Mouse (Mus musculus) CH12F3 (cell line): ENCODE measurements around the gene Mex3a.

Source experiments
- in situ Hi-C: fragments of 300-500 bp; cut with MboI; formaldehyde crosslinking; loops from 2 replicates; pipeline ENCODE4 v1.14.3; 2020; ENCODE audit warnings: low sequenced_read_pairs

Gene Mex3a

DNA sequence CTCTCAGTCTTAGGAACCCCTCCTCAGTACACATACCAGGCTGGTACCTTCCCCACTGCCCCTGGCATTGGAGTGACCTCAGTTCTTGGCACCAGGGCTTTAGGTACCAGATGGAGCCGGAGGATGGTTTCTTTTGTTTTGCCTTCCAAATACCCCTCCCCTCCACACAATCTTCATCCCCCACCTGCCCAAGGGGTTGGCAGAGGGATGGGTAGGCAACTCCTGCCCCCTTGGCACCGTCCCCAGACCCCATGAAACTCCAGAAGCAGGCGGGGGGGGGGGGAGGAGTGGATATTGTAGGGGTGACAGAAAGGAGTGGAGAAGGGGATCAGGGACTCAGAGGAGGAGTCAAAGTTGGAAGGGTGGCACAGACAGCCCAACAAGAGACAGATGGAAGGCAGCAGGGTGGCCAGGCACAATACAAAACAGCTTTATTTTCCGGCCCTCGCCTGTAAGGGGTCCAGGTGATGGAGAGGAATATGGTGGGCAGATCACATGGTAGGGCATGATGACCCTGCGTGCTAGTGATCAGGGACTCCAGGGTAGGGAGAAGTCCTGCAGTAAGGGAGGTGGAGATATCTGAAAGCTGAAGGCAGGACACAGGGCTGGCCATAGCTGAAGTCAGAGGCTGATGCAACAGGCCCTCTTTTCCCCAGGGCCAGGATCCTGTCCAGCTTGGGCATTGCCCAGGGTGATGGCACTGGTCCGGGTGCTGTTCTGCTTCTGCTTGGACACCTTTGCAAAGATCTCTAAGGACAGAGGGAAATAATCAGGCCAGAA, 9.6 kb downstream of the Mex3a start:
- in situ Hi-C loops = no loop called here

DNA sequence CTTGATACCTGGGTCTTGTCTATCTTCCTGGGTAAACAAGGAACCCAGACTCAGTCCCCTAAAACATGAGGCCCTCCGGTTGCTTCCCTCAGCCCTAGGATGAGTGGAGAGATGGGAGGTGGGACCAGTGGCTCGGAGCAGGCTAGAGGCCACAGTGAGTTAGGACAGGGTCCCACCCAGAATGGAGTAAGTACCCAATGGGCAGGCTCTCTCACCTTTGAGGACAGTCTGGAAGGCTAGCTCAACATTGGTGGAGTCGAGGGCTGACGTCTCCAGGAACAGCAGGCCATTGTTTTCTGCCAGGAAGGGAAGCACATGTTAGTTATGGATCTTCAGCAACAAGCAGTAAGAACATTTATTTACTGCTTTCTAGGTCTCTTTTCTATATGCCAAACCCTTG, 10.3 kb downstream of the Mex3a start:
- in situ Hi-C loops = no loop called here

DNA sequence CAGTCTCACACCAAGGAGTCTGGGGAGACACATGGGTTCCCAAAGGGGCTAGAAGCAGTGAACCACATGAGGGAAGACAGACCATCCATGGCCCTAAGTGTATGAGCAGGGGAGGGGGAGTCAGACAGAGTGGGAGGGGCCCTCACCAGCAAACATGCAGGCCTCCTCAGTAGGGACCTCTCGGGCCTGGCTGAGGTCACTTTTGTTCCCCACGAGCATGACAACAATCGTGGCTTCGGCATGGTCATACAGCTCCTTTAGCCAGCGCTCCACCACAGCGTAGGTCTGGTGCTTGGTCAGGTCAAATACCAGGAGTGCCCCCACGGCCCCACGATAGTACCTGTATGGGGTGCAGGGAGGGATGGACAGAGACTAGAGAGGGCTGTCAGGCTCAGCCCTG, 11.0 kb downstream of the Mex3a start:
- in situ Hi-C loops = no loop called here

DNA sequence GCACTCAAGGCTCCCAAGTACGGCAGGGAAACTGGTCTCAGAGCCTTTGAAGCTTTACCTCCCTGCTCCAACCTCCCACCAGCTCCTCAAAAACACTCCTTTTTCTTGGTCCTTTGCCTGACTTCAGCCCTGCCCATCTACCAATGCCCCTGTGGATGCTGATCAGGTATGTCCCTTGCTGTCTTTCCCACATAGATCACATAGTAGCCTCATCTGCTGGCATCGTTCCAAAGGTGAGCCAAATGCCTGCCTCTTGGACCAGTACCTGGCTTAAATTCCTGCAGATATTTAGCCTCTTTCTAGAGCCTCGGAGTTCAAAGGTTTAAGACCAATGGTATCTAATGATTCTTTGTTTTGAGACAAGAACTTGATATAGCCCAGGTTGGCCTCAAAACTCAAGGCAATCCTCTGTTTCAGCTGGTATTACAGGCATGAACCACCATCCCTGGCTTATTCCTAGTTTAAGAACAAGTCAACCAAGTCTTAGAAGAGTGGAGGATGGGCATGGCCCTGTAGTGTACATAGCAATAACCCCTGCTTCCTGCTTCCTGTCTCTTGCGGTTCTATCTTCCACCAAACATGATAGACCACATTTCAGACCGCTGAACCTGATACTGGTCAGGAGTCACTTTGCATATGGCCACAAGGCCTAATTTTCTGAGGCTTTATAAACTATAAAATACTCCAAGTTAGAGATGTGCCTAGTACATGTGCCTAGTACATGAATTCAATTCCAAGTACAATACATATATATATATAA, 11.6 kb downstream of the Mex3a start:
- in situ Hi-C loops = no loop called here

DNA sequence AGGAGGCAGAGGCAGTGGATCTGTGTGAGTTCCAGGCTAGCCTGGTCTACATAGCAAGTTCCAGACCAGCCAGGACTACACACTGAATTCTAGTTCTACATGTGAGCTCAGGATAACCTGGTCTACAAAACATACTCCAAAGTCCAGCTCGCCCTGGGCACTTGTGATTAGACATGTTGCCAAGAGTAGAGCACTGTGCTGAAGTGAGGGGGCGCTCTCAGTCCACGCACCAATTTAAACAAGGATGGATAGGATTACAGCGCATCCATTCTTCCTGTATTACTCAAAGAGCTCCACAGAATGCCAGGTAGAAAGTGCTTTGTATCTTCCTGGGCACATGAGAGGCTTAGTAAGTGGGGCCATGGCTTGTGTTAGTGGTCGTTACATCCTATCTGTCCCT, 12.3 kb downstream of the Mex3a start:
- in situ Hi-C loops = no loop called here

DNA sequence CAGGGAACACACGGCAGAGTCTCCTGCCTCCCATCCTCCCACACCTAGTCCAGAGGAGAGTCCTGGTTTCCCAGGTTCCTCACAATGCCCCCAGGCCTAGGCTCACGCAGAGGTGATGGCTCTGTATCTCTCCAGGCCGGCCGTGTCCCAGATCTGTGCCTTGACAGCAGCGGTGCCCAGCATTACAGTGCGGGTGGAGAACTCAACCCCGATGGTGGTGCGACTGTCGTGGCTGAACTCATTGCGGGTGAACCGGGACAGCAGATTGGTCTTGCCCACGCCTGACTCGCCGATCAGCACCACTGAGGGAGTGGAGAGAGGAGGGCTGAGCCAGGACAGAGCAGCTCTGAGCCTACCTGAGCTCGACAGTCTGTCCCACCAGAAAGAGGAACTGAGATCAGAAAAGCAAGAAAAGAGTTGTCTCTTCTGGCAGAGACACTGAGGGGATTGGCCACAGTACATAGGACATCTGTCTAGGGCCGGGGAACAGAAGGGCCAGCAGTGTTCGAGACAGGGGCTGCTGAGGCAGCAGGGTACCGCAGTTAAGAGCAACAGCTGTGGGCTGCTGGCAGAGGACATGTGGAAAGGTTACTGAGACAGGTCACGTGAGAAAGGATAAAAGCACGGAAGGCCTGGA, 12.9 kb downstream of the Mex3a start:
- in situ Hi-C loops = no loop called here

DNA sequence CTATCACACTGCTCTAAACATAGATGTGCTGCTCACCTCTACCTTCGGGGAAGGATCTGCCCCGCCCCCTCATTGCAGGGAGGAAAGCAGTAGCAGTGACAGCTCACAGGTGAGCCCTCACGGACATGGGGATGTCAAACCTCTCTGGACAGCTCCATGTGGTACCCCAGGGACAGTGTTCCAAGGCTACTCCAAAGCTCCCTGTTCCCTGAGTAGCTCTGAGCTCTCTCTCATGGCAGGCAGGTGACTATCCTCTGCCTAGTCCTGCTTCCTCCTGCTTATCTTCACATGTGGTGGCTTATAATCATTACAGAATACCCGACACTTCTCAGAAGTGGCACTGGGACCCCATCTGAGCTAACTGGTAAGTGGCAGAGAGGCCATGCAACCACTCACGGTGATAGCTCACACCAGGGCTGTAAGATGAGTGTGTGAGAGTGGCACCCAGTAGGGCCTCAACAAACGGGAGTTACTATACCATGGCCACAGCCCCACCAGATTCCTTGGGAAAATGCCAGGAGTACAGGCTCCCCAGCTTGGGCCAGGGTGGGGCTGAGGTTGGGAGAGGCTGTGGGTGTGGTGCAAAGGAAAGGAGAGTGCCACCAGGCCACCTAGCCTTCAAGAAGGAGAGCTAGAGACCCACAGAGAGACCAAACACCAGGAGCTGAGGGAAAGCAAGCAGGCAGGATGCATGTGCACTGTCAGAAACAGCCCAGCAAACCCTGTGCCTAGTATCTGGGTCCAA, 14.7 kb downstream of the Mex3a start:
- in situ Hi-C loops = no loop called here

DNA sequence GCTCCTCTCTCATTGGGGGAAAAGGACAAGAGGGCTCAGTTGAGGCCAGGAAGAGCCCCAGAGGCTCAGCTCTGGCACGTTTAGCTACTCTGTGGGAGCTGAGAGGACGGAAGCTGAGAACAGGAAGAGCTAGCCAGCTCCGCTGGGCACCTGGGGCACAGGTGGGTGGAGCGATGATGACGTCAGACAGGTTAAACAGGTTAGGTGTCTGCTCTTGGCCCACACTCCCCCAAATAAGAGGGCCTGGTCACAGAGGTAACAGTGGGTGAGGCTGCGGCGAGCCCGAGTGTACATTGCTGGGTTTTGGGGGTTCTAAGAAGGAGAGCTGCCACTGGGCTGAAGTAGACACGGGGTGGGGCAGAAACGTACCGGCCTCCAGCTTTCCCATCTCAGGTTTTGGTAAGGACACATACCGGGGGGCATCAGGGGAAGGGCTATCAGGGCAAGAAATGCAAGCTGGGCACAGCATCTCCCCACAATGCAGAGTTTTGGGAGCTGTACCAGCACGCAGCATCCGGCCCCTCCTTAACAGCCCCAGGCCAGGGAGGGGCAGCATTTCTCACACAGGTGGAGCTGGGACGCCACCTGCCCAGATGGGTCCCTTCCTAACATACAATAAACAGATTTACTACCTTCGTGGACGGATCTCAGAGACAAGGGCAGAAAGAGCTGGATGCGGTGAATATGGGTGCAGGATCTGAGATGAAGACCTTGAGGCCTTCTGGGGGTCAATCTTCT, 16.2 kb downstream of the Mex3a start, which contains the start of gene Rab25:
Rab25 (minus strand) TSS at position 121 of the 738 bp plus-strand sequence.
- in situ Hi-C loops = no loop called here

DNA sequence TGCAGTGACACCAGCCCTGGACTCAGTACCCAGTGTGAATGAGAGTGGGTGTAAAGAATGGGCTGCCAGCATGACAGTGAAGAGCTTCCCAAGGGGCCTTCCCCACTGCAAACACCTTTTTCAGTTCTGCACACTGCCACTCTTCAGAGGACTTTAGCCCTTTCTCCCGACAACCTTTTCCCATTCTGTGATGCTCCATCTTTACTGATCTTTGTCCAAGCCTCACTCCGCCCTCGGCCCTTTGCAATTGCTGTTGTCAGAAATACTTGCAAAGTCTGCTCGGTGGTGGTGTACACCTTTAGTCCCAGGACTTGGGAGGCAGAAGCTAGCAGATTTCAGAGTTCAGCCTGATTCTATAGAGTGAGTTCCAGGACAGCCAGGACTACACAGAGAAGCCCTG, 19.4 kb downstream of the Mex3a start:
- in situ Hi-C loops = no loop called here

DNA sequence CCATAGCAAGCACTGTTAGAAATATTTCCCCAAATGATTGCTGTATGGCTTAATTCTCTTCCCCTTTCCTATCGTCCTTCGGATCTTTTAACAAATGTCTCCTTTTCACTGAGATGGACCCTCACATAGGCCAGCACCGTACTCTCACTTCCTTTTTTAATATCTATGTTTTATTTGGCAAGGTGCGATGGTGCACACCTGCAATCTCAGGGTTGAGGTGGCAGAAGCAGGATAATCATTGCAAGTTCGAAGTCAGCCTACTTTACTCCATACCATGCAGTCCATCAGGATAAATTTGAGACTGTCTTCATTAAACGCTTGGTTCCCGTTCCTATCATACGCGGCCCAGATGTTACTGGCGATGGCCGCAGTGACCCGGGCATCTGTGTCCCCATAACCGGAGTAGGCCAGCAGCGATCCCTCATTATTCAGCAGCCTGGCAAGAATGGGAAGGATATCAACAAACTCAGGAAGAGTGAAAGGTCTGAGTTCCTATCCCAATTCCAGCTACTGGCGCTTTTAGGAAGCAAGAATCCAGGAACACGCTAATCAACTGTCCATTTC, 20.0 kb downstream of the Mex3a start:
- in situ Hi-C loops = no loop called here

DNA sequence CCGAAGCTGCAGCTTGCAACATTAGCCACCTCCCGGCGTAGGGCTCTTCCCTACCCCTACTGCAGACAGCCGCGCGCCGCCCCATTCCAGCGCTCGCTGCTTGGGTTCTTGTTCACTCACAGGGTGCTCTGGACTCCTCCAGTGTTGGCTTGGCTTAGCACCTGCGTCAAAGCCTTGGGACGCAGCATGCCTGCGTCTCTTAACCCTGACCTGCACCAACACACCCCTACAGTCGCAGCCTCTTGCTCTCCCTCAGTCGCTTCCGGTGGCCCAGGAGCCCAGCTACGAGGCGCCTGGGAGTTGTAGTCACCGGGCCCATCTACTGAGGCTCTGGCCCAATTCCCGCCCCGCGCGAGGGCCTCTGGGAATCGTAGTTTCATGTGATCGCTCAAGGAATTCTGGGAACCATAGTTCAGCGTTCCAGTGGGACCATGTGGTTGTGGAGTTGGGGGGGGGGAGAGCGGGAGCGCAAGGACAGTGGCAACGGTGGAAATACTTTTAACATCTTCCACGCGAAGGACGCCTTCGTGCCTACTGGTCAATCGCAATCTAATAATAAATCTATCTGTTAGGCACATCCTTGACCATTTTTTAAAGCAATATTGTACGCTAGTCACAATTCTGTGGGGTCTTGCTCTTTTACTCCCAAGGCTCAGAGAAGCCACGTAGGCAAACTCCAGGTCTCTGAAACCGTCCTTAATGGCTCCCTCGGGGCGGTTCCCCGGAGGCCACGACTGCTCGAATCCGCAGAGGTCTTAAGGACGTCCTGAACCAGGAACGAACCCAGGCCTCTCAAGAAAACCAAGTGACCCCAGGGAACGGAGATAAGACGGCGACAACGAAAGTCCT, 20.7 kb downstream of the Mex3a start, which contains the start of gene Lamtor2:
Lamtor2 (minus strand) TSS at position 399 of the 849 bp plus-strand sequence.
- in situ Hi-C loops = no loop called here

DNA sequence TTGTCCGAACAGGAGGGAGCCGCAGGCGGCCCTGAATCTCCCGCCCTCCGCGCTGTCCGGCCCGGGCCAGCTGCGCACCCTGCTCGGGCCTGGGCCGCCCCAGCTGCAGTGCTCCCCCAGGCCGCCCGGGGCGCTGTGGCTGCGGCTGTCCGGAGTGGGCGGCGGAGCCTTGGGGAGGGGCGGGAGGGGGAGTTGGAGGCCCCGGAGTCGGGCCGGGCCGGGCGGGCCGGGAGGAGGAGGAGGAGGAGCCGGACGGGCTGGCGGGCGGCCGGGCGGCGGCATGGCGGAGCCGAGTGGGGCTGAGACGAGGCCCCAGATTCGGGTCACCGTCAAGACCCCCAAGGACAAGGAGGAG, 21.3 kb downstream of the Mex3a start, which contains the start of gene Ubqln4:
Ubqln4 (plus strand) TSS at position 234 of the 355 bp plus-strand sequence.
- in situ Hi-C loops = no loop called here

DNA sequence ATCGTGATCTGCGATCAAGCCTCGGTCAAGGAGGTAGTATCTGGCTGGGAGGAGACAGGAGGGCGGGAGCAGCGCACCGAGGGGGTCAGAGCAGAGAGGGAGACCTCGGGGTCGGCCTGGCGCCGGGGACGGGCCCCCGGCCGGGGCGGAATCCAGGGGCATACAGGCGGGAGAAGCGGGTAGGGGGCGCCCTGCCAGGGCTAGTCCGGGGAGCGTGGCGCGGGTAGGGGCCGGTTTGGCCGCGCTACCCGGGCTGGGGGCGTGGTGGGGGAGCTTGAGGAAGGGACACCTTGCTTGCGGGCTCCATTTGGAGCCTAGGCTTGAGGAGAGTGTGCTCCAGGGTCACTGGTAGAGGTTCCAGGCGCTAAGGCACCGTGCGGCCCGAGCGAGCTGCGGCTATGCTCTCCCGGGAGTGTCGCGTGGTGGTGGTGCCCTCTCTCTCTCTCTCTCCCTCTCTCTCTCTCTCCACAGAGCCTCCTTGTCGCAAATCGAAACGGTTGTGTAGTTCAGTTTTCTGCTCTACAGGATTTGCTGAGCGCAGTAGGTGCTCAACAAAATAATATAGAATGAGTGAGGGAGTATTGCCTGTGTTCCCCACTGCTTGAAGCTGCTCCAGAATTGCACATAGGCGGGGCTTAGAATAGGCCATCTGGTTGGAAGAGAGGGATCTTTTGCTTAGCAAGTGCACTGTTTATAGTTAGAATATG, 21.8 kb downstream of the Mex3a start:
- in situ Hi-C loops = no loop called here

DNA sequence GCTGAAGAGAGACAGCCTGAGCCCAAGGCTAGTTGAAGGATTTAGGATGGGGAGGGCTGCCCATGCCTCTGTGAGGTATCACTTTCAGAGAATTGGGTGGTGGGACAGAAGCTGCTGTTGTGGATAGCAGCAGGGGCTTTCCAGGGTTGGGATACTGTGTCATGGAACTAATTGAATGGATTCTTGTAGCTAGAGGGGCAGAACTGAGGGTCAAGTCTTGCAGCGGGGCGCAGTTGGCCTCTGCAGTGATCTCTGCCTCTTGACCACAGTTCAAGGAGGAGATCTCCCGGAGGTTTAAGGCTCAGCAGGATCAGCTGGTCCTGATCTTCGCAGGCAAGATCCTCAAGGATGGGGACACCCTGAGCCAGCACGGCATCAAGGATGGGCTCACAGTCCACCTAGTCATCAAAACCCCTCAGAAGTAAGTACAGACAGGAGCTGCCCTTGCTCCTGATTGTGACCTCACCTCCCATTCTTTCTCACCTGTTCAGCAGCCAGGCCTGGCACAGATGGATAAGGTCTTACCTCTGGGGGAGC, 22.9 kb downstream of the Mex3a start:
- in situ Hi-C loops = no loop called here

DNA sequence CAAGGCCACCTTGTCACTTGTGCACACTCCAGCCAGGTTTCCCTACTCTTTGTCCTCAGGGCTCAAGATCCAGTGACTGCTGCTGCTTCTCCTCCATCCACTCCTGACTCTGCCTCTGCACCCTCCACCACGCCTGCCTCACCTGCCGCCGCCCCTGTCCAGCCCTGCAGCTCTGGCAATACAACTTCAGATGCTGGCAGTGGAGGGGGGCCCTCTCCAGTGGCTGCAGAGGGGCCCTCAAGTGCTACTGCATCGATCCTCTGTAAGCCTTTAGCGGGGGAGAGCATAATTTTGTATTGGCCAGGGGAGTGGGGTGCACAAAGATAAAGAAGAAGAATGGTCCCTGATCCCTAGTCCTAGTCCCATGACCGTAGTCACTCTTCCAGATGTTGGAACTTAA, 23.5 kb downstream of the Mex3a start:
- in situ Hi-C loops = no loop called here

DNA sequence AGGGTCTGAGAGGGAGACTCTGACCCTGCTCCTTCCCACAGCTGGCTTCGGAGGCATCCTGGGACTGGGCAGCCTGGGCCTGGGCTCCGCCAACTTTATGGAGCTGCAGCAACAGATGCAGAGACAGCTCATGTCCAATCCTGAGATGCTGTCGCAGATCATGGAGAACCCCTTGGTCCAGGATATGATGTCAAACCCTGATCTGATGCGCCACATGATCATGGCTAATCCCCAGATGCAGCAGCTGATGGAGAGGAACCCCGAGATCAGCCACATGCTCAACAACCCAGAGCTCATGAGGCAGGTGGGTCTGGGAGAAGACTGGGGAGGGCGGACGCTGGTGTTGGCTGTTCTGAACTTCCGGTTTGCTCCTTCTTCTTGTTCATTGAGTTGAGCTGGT, 24.4 kb downstream of the Mex3a start:
- in situ Hi-C loops = no loop called here

DNA sequence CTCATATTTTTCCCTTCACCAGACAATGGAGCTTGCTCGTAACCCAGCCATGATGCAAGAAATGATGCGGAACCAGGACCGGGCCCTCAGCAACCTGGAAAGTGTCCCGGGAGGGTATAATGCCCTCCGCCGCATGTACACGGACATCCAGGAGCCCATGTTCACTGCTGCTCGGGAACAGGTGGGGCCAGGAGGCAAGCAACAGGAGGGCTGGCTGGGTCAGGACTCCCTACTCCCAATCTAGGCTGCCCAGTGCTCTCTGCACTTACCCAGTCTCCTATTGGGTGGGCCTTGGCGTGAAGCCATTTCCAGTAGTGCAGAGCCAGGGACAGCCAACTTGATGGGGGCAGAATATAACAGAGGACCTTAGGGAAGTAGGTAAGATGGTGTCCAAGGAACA, 27.4 kb downstream of the Mex3a start:
- in situ Hi-C loops = no loop called here

DNA sequence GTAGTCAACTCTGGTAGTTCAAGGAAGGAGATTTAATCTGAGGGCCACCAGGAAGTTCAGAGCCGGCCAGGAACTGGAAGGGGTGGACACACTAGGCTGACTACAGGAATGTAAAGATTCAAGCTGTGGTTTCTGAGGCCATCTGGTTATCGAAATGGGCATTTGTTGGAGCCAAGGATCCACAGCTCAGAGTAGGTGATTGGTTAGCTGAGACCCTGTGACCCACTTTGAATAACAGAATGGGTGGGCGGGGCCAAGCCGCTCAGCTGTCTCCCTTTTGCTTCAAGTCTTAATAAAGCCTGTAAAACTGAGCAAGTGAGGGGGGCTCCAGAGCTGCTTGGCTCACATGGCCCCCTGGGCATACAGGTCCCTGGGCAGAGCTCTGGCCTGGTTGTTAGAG, 29.8 kb downstream of the Mex3a start:
- in situ Hi-C loops = no loop called here
